Mouse (Mus musculus) embryonic facial prominence, embryonic 13.5 days (tissue): ENCODE results near the gene Zfp366. TPM values are rescaled to one million over a fixed set of nuclear protein-coding genes. Genes with fewer than 3 reads are reported as not detected.

ENCODE experiments used
- ATAC-seq: fragments of 200-750 bp; cut with Nextera tagmentation; 2 replicates; pipeline ENCODE4 v1.8.0; 2017; ENCODE audit warnings: low read depth; ENCODE audit not compliant: insufficient number of reproducible peaks, insufficient read depth, low FRiP score, low TSS enrichment
- H3K27ac ChIP-seq: fragments of 300-500 bp; sonication (generic); 2 replicates; pipeline ENCODE4 v1.5.1; 2015; ENCODE audit warnings: moderate library complexity, mild to moderate bottlenecking, inconsistent platforms
- H3K27me3 ChIP-seq: fragments of 300-500 bp; sonication (generic); 2 replicates; pipeline ENCODE4 v1.6.1; 2015; ENCODE audit warnings: mild to moderate bottlenecking, inconsistent platforms
- H3K36me3 ChIP-seq: fragments of 300-500 bp; sonication (generic); 2 replicates; pipeline ENCODE4 v1.6.1; 2015; ENCODE audit warnings: mild to moderate bottlenecking, inconsistent platforms
- H3K4me1 ChIP-seq: fragments of 300-500 bp; sonication (generic); 2 replicates; pipeline ENCODE4 v1.6.1; 2015; ENCODE audit warnings: inconsistent platforms
- H3K4me2 ChIP-seq: fragments of 300-500 bp; sonication (generic); 2 replicates; pipeline ENCODE4 v1.6.1; 2015; ENCODE audit warnings: moderate library complexity, mild to moderate bottlenecking, inconsistent platforms
- H3K4me3 ChIP-seq: fragments of 300-500 bp; sonication (generic); 2 replicates; pipeline ENCODE4 v1.5.1; 2015; ENCODE audit warnings: mild to moderate bottlenecking, inconsistent platforms
- H3K9ac ChIP-seq: fragments of 300-500 bp; sonication (generic); 2 replicates; pipeline ENCODE4 v1.6.1; 2015; ENCODE audit warnings: mild to moderate bottlenecking, inconsistent platforms
- H3K9me3 ChIP-seq: fragments of 300-500 bp; sonication (generic); 2 replicates; pipeline ENCODE4 v1.6.1; 2016; ENCODE audit warnings: inconsistent platforms
- WGBS: fragments of 180-500 bp; shearing (Covaris S2); methylation state at CpG from one replicate; pipeline ENCODE4 v1.1.7; 2015; ENCODE audit warnings: mixed read lengths; 5-methylcytosine and 5-hydroxymethylcytosine counted together
- polyA plus RNA-seq: library from polyadenylated mRNA; unstranded; fragments of >200 nt; fragmentation: Nextera tagmentation; extraction: Ambion mirVana; gene quantifications from 2 replicates; pipeline ENCODE4 v1.2.1, GENCODE M21; 2015

Gene Zfp366
- polyA plus RNA-seq, 1 experiment from 2014 or later: 0.42 TPM

- WGBS: 87% methylated on average over 11 of the region's 11 CpGs
- no peaks in the 10 kb centered on the region for H3K36me3 ChIP-seq
- H3K27ac ChIP-seq: no peak overlapping the region
- H3K9ac ChIP-seq: no peak overlapping the region
- H3K27me3 ChIP-seq: no peaks in the 10 kb centered on the region
- H3K4me2 ChIP-seq: no peak overlapping the region
- H3K4me3 ChIP-seq: no peak overlapping the region
- no peaks in the 10 kb centered on the region for H3K9me3 ChIP-seq
- ATAC-seq: no peak
- H3K4me1 ChIP-seq: peaks cover 5% of the 10 kb centered on the region; the same call in 1 of the 2 replicates
Observed at GRCm38 (mm10) chr13:99187456-99187855, 2.8 kb downstream of the Zfp366 start.

- ATAC-seq: no peak
Observed at GRCm38 (mm10) chr13:99188625-99189024, 4.0 kb downstream of the Zfp366 start.

DNA sequence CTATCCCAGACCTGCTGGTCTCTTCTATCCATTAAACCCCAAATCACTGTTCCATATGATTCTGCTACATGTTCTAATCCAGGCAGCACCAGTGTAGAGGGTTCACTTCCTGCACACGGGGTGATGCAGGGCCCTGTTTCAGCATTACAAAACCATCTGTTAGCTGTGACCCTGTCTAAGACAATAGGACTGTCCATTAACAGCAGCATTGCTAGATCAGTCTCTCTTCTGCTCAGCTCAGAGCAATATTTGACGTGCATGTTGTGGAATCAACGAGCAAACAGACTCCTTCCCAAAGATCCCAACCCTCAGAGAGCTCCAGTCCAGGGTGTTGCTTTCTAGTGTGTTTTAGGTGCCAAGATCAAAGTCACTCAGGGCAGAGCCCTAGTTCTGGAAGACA is 5.0 kb downstream of the Zfp366 start:
- Histone ChIP-seq H3K27me3 (no peaks in the 10 kb centered on the region), H3K4me2 (no peak overlapping the region), H3K4me3 (no peak overlapping the region), H3K36me3 (no peaks in the 10 kb centered on the region), H3K4me1 (peaks cover 5% of the 10 kb centered on the region; the same call in 1 of the 2 replicates), H3K27ac (no peak overlapping the region), H3K9me3 (no peaks in the 10 kb centered on the region), H3K9ac (no peak overlapping the region)
- no peak for ATAC-seq
- 78% methylated on average over 3 of the region's 3 CpGs for WGBS

More at GRCm38 (mm10) chr13:99188625-99189024, 4.0 kb downstream of the Zfp366 start:
- Histone ChIP-seq H3K4me2 (no peak overlapping the region), H3K4me3 (no peak overlapping the region), H3K27me3 (no peaks in the 10 kb centered on the region), H3K9me3 (no peaks in the 10 kb centered on the region), H3K9ac (no peak overlapping the region), H3K4me1 (peaks cover 5% of the 10 kb centered on the region; the same call in 1 of the 2 replicates), H3K36me3 (no peaks in the 10 kb centered on the region), H3K27ac (no peak overlapping the region)
- 70% methylated on average over 8 of the region's 8 CpGs for WGBS

GRCm38 (mm10) chr13:99190466-99190865 is 5.8 kb downstream of the Zfp366 start:
- WGBS: 63% methylated on average over 11 of the region's 11 CpGs
- ATAC-seq: no peak
- peaks cover 5% of the 10 kb centered on the region; the same call in 1 of the 2 replicates for H3K4me1 ChIP-seq
- no peaks in the 10 kb centered on the region for H3K27me3 ChIP-seq
- no peak overlapping the region for H3K4me2 ChIP-seq
- no peaks in the 10 kb centered on the region for H3K36me3 ChIP-seq
- H3K4me3 ChIP-seq: no peak overlapping the region
- H3K27ac ChIP-seq: no peak overlapping the region; the same call in 1 of the 2 replicates
- H3K9me3 ChIP-seq: no peaks in the 10 kb centered on the region
- no peak overlapping the region for H3K9ac ChIP-seq

GRCm38 (mm10) chr13:99191063-99191462 is 6.4 kb downstream of the Zfp366 start:
- Histone ChIP-seq H3K27me3 (no peaks in the 10 kb centered on the region), H3K4me2 (no peak overlapping the region), H3K9me3 (no peaks in the 10 kb centered on the region), H3K27ac (no peak overlapping the region), H3K36me3 (no peaks in the 10 kb centered on the region), H3K9ac (no peak overlapping the region), H3K4me3 (no peak overlapping the region), H3K4me1 (peaks cover 5% of the 10 kb centered on the region; the same call in 1 of the 2 replicates)
- ATAC-seq: no peak
- 73% methylated on average over 13 of the region's 13 CpGs for WGBS

- Histone ChIP-seq H3K36me3 (no peaks in the 10 kb centered on the region), H3K9ac (no peak overlapping the region), H3K4me2 (no peak overlapping the region), H3K4me3 (no peak overlapping the region), H3K27ac (no peak overlapping the region), H3K4me1 (no peaks in the 10 kb centered on the region; the same call in 1 of the 2 replicates), H3K27me3 (no peaks in the 10 kb centered on the region), H3K9me3 (no peaks in the 10 kb centered on the region)
- ATAC-seq: no peak
- 82% methylated on average over 12 of the region's 12 CpGs for WGBS
Observed at GRCm38 (mm10) chr13:99196314-99196713, 11.7 kb downstream of the Zfp366 start.

DNA sequence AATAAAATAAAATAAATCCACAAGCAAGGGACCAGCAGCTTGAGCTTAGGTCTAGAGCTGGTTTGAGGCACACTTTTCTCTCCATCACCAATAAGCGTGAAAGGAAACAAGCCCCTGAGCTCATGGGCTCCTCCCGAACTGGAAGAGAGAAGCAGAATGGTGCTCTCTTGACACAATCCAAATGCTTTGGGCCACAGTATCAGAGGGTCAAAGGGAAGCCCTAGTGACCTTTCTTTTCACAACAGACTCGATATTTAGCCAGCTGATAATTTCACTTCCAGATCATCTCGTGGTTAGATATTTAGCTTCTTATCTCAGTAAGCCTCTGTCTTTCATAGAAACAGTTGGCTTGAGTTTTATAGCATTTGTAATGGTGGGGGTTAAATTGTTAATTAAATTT is 12.2 kb downstream of the Zfp366 start:
- 73% methylated on average over 4 of the region's 4 CpGs for WGBS
- no peaks in the 10 kb centered on the region for H3K9me3 ChIP-seq

GRCm38 (mm10) chr13:99201647-99202574 is 17.3 kb downstream of the Zfp366 start:
- no peak overlapping the region for H3K27ac ChIP-seq
- peaks cover 5% of the 10 kb centered on the region; the same call in 1 of the 2 replicates for H3K4me1 ChIP-seq
- 55% methylated on average over 16 of the region's 16 CpGs for WGBS

More for the DNA sequence above, 12.2 kb downstream of the Zfp366 start:
- Histone ChIP-seq H3K4me3 (no peak overlapping the region), H3K4me1 (peaks cover 1% of the 10 kb centered on the region; the same call in 1 of the 2 replicates), H3K27ac (no peak overlapping the region), H3K36me3 (no peaks in the 10 kb centered on the region), H3K9ac (no peak overlapping the region), H3K27me3 (no peaks in the 10 kb centered on the region), H3K4me2 (no peak overlapping the region)
- no peak for ATAC-seq

GRCm38 (mm10) chr13:99207214-99207613 is 22.6 kb downstream of the Zfp366 start:
- no peak for ATAC-seq
- no peaks in the 10 kb centered on the region for H3K9me3 ChIP-seq
- WGBS: 94% methylated on average over 9 of the region's 9 CpGs
- H3K9ac ChIP-seq: no peak overlapping the region
- H3K36me3 ChIP-seq: no peaks in the 10 kb centered on the region
- no peak overlapping the region for H3K4me3 ChIP-seq
- peaks cover under 1% of the 10 kb centered on the region; the same call in 1 of the 2 replicates for H3K4me1 ChIP-seq
- H3K27ac ChIP-seq: no peak overlapping the region
- H3K4me2 ChIP-seq: no peak overlapping the region
- H3K27me3 ChIP-seq: no peaks in the 10 kb centered on the region

More at GRCm38 (mm10) chr13:99201647-99202574, 17.3 kb downstream of the Zfp366 start:
- no peaks in the 10 kb centered on the region for H3K27me3 ChIP-seq
- no peak overlapping the region for H3K4me3 ChIP-seq
- no peaks in the 10 kb centered on the region for H3K9me3 ChIP-seq
- no peak for ATAC-seq
- no peak overlapping the region for H3K4me2 ChIP-seq
- H3K36me3 ChIP-seq: no peaks in the 10 kb centered on the region
- no peak overlapping the region for H3K9ac ChIP-seq

DNA sequence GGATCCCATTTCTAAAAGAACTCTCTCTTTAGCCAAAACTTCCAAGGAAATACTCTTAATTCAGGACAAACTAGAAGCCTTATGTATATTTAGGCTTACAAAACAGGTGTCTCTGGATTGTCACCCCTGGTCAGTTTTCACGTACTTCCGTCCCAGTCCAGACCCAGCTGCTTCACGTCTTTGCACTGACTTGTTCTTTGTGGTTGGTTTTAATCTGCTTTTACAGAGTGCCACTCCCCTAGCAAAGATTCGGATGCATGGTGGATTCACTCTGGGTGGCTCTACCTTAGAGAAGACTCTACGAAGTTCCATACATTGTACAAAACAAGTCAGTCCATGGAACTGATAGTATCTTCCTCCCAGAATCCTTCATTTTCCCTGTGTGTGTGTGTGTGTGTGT is 25.2 kb downstream of the Zfp366 start:
- 83% methylated on average over 5 of the region's 5 CpGs for WGBS
- no peaks in the 10 kb centered on the region for H3K27me3 ChIP-seq

DNA sequence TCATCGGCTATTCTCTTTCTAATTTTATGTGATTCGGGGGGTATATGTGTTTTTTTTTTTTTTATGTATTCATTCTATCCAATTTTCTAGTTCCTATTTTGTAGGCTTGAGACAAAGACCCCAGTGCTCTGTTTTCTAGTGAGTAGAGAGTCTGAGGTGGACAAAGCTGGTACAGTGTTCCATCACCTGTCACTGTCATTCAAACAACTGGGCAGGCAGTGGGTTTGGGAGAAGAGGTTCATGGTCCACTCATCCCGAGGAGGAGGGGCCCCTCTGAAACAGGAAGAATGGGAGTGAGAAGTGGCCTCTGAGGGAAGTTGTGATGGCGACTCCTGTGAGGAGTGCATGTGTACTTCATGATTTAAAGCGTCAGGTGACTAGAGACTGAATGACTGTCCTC is 26.2 kb downstream of the Zfp366 start:
- 72% methylated on average over 5 of the region's 5 CpGs for WGBS
- no peaks in the 10 kb centered on the region for H3K9me3 ChIP-seq
- no peak overlapping the region for H3K27ac ChIP-seq
- H3K4me2 ChIP-seq: no peak overlapping the region
- no peak overlapping the region for H3K9ac ChIP-seq
- H3K4me1 ChIP-seq: no peaks in the 10 kb centered on the region
- no peaks in the 10 kb centered on the region for H3K36me3 ChIP-seq
- H3K27me3 ChIP-seq: no peaks in the 10 kb centered on the region
- H3K4me3 ChIP-seq: no peak overlapping the region
- ATAC-seq: no peak

More for the DNA sequence above, 25.2 kb downstream of the Zfp366 start:
- ATAC-seq: no peak
- Histone ChIP-seq H3K9ac (no peak overlapping the region), H3K4me1 (no peaks in the 10 kb centered on the region), H3K27ac (no peak overlapping the region), H3K4me2 (no peak overlapping the region), H3K9me3 (no peaks in the 10 kb centered on the region), H3K4me3 (no peak overlapping the region), H3K36me3 (no peaks in the 10 kb centered on the region)

GRCm38 (mm10) chr13:99212976-99213375 is 28.4 kb downstream of the Zfp366 start:
- H3K9ac ChIP-seq: no peak overlapping the region
- no peaks in the 10 kb centered on the region for H3K4me1 ChIP-seq
- ATAC-seq: no peak
- no peak overlapping the region for H3K4me3 ChIP-seq
- no peaks in the 10 kb centered on the region for H3K36me3 ChIP-seq
- no peaks in the 10 kb centered on the region for H3K27me3 ChIP-seq
- H3K9me3 ChIP-seq: no peaks in the 10 kb centered on the region
- WGBS: 81% methylated on average over 5 of the region's 5 CpGs
- no peak overlapping the region for H3K27ac ChIP-seq
- H3K4me2 ChIP-seq: no peak overlapping the region
